Mouse (Mus musculus) hindbrain, embryonic 14.5 days (tissue): ENCODE data around the gene Gm8005. TPM values are rescaled to one million over a fixed set of nuclear protein-coding genes. Genes with fewer than 3 reads are reported as not detected.
"Not testable (repeated sequence)": the region's sequence is repeated elsewhere in the genome, so short reads cannot be mapped to it uniquely, and the experiment has no call there.

ENCODE experiments used
- ATAC-seq: fragments of 200-750 bp; cut with Nextera tagmentation; 2 replicates; pipeline ENCODE4 v1.8.0; 2017; ENCODE audit warnings: moderate number of reproducible peaks, mild to moderate bottlenecking, moderate TSS enrichment, moderate library complexity; ENCODE audit not compliant: low FRiP score
- DNase-seq: peaks from one replicate; pipeline ENCODE4 v3.0.0-alpha.2; 2015; ENCODE audit warnings: low spot score
- H3K27ac ChIP-seq: fragments of 300-500 bp; sonication (generic); 2 replicates; pipeline ENCODE4 v1.5.1; 2014; ENCODE audit warnings: mild to moderate bottlenecking, moderate library complexity
- H3K27me3 ChIP-seq: fragments of 300-500 bp; sonication (generic); 2 replicates; pipeline ENCODE4 v1.6.1; 2014; ENCODE audit warnings: mild to moderate bottlenecking, low read length, mixed read lengths; ENCODE audit not compliant: control insufficient read depth, insufficient read depth
- H3K36me3 ChIP-seq: fragments of 300-500 bp; sonication (generic); replicated peaks from 2 replicates; pipeline ENCODE4 v1.6.1; 2014; ENCODE audit not compliant: control insufficient read depth, insufficient read depth
- H3K4me1 ChIP-seq: fragments of 300-500 bp; sonication (generic); replicated peaks from 2 replicates; pipeline ENCODE4 v1.6.1; 2014; ENCODE audit warnings: antibody characterized with exemption, low read length, mixed read lengths; ENCODE audit not compliant: control insufficient read depth, insufficient read depth
- H3K4me2 ChIP-seq: fragments of 300-500 bp; sonication (generic); replicated peaks from 2 replicates; pipeline ENCODE4 v1.6.1; 2014; ENCODE audit warnings: mild to moderate bottlenecking, moderate library complexity
- H3K4me3 ChIP-seq: fragments of 300-500 bp; sonication (generic); replicated peaks from 2 replicates; pipeline ENCODE4 v1.5.1; 2014; ENCODE audit warnings: mild to moderate bottlenecking, low read length
- H3K9ac ChIP-seq: fragments of 300-500 bp; sonication (generic); 2 replicates; pipeline ENCODE4 v1.6.1; 2014
- H3K9me3 ChIP-seq: fragments of 300-500 bp; sonication (generic); 2 replicates; pipeline ENCODE4 v1.6.1; 2016; ENCODE audit warnings: low read length; ENCODE audit not compliant: control insufficient read depth
- WGBS: fragments of 180-500 bp; shearing (Covaris S2); extraction: QIAGEN DNeasy Blood & Tissue Kit; methylation state at CpG from one replicate; pipeline ENCODE4 v1.1.7; 2014; 5-methylcytosine and 5-hydroxymethylcytosine counted together
- polyA plus RNA-seq: library from polyadenylated mRNA; unstranded; fragments of >200 nt; fragmentation: Nextera tagmentation; extraction: Ambion mirVana; gene quantifications from 2 replicates; pipeline ENCODE4 v1.2.1, GENCODE M21; 2014

The Gm8005 gene
- not detected in 2 replicates for polyA plus RNA-seq

GRCm38 (mm10) chr14:42439573-42439972 lies at the start of gene Gm8005:
TSS of gene Gm8005 (minus strand) at chr14:42439673.
- H3K4me1 ChIP-seq, H3K27me3 ChIP-seq, H3K36me3 ChIP-seq, H3K4me3 ChIP-seq, H3K9me3 ChIP-seq, ATAC-seq, H3K9ac ChIP-seq, H3K27ac ChIP-seq, H3K4me2 ChIP-seq, DNase-seq: not testable (repeated sequence)
- WGBS = 91% methylated on average over 2 of the region's 4 CpGs

- ATAC-seq, H3K36me3 ChIP-seq, H3K27me3 ChIP-seq, H3K9me3 ChIP-seq, H3K27ac ChIP-seq, H3K4me1 ChIP-seq, H3K4me2 ChIP-seq, DNase-seq, H3K4me3 ChIP-seq, H3K9ac ChIP-seq: not testable (repeated sequence)
- WGBS = 52% methylated on average over 2 of the region's 2 CpGs
Measured at GRCm38 (mm10) chr14:42463581-42463980, 24.1 kb upstream of the Gm8005 start, which contains the start of gene Gm8011. TSS of gene Gm8011 (plus strand) at chr14:42463881.

Other genes starting within 250 kb of the Gm8005 start
- gene Gm3573, start 248.9 kb downstream of the Gm8005 start, polyA plus RNA-seq = not detected in 2 replicates
- gene Gm17026, start 179.6 kb downstream of the Gm8005 start, polyA plus RNA-seq = not detected in 2 replicates
- gene Gm9611, start 142.3 kb downstream of the Gm8005 start, polyA plus RNA-seq = not detected in 2 replicates
- gene Gm7995, start 129.5 kb downstream of the Gm8005 start, polyA plus RNA-seq = not detected in 2 replicates
- gene Gm8011, start 24.2 kb upstream of the Gm8005 start, polyA plus RNA-seq = not detected in 2 replicates
- not detected in 2 replicates for gene Gm8020, start 62.7 kb upstream of the Gm8005 start, polyA plus RNA-seq
- gene Gm8024, start 84.6 kb upstream of the Gm8005 start, polyA plus RNA-seq = not detected in 2 replicates
- not detected in 2 replicates for gene Gm17124, start 160.2 kb upstream of the Gm8005 start, polyA plus RNA-seq
- gene Gm3633, start 202.2 kb upstream of the Gm8005 start, polyA plus RNA-seq = not detected in 2 replicates
- gene Gm10378, start 216.3 kb upstream of the Gm8005 start, polyA plus RNA-seq = not detected in 2 replicates